Mouse (Mus musculus) MEL (cell line): Measurements from ENCODE around the gene Peli2. TPM values are rescaled to one million over a fixed set of nuclear protein-coding genes. Genes with fewer than 3 reads are reported as not detected.

ENCODE experiments used
- DNase-seq: peaks from one replicate; pipeline ENCODE4 v3.0.0; 2011; ENCODE audit warnings: low read depth, low spot score
- H3K27ac ChIP-seq: 2 replicates; pipeline ENCODE4 v1.5.1; 2012; ENCODE audit warnings: low read depth, mild to moderate bottlenecking, control low read depth, low read length, moderate library complexity; ENCODE audit not compliant: control insufficient read depth
- H3K27me3 ChIP-seq, 2 experiments: fragments of 150-350 bp in 1 of 2; sonication (generic) in 1 of 2; 2 replicates each; pipeline ENCODE4 v1.6.1; 2012; ENCODE audit warnings: low read length in 2 of 2, mild to moderate bottlenecking in 2 of 2, improper control_type of control experiment in 1 of 2, moderate library complexity in 1 of 2; ENCODE audit not compliant: insufficient read depth in 2 of 2, control insufficient read depth in 1 of 2
- H3K36me3 ChIP-seq, 2 experiments: 2 replicates each; pipeline ENCODE4 v1.6.1; 2012 to 2014; ENCODE audit warnings: low read length in 2 of 2, improper control_type of control experiment in 1 of 2, inconsistent platforms in 1 of 2, mild to moderate bottlenecking in 1 of 2; ENCODE audit not compliant: insufficient read depth in 2 of 2, control insufficient read depth in 1 of 2
- H3K4me1 ChIP-seq, 2 experiments: fragments of 150-350 bp in 1 of 2; sonication (generic) in 1 of 2; 2 replicates each; pipeline ENCODE4 v1.6.1; 2012; ENCODE audit warnings: low read length in 2 of 2, improper control_type of control experiment in 1 of 2, mild to moderate bottlenecking in 1 of 2; ENCODE audit not compliant: insufficient read depth in 2 of 2, control insufficient read depth in 1 of 2
- H3K4me3 ChIP-seq, 2 experiments: fragments of 150-350 bp in 1 of 2; sonication (generic) in 1 of 2; 2 replicates each; pipeline ENCODE4 v1.5.1; 2012; ENCODE audit warnings: low read depth in 2 of 2, low read length in 2 of 2, mild to moderate bottlenecking in 2 of 2, moderate library complexity in 2 of 2, control low read depth in 1 of 2, improper control_type of control experiment in 1 of 2; ENCODE audit not compliant: control insufficient read depth in 1 of 2, insufficient read depth in 1 of 2
- H3K79me2 ChIP-seq: 2 replicates; pipeline ENCODE4 v1.6.1; 2012; ENCODE audit warnings: mild to moderate bottlenecking, low read length, moderate library complexity; ENCODE audit not compliant: control insufficient read depth, poor library complexity, insufficient read depth
- H3K9ac ChIP-seq: 2 replicates; pipeline ENCODE4 v1.6.1; 2012; ENCODE audit warnings: low read depth, mild to moderate bottlenecking, control low read depth, low read length, moderate library complexity; ENCODE audit not compliant: control insufficient read depth, poor library complexity, severe bottlenecking
- H3K9me3 ChIP-seq: fragments of 150-350 bp; sonication (generic); replicated peaks from 2 replicates; pipeline ENCODE4 v1.6.1; 2012; ENCODE audit warnings: mild to moderate bottlenecking, low read length, improper control_type of control experiment, moderate library complexity; ENCODE audit not compliant: insufficient read depth
- CHD1 ChIP-seq: IDR thresholded peaks from 2 replicates; pipeline ENCODE4 v1.6.1; 2012; ENCODE audit warnings: low read depth, mild to moderate bottlenecking, inconsistent platforms, low read length, improper control_type of control experiment
- CTCF ChIP-seq, 3 experiments: IDR thresholded peaks in 2 of 3; conservative IDR thresholded peaks in 1 of 3; 2 replicates each; pipeline ENCODE4 v1.5.1; 2011 to 2012; ENCODE audit warnings: low read length in 3 of 3, low read depth in 2 of 3, mild to moderate bottlenecking in 2 of 3, improper control_type of control experiment in 1 of 3, inconsistent platforms in 1 of 3, mixed read lengths in 1 of 3, moderate library complexity in 1 of 3; ENCODE audit not compliant: control insufficient read depth in 1 of 3, insufficient read depth in 1 of 3, poor library complexity in 1 of 3, severe bottlenecking in 1 of 3
- E2F4 ChIP-seq: IDR thresholded peaks from 2 replicates; pipeline ENCODE4 v1.6.1; 2011; ENCODE audit warnings: low read depth, low read length, improper control_type of control experiment, borderline replicate concordance
- ETS1 ChIP-seq: IDR thresholded peaks from 2 replicates; pipeline ENCODE4 v1.6.1; 2012; ENCODE audit warnings: low read depth, mild to moderate bottlenecking, inconsistent platforms, low read length, improper control_type of control experiment, moderate library complexity
- GABPA ChIP-seq: IDR thresholded peaks from 2 replicates; pipeline ENCODE4 v1.6.1; 2012; ENCODE audit warnings: low read depth, mild to moderate bottlenecking, inconsistent platforms, low read length, improper control_type of control experiment, moderate library complexity
- GATA1 ChIP-seq: IDR thresholded peaks from 2 replicates; pipeline ENCODE4 v1.6.1; 2011; ENCODE audit warnings: low read depth, low read length, improper control_type of control experiment
- HCFC1 ChIP-seq: IDR thresholded peaks from 2 replicates; pipeline ENCODE4 v1.6.1; 2012; ENCODE audit warnings: low read depth, mild to moderate bottlenecking, inconsistent platforms, low read length, improper control_type of control experiment, moderate library complexity
- KAT2A ChIP-seq: conservative IDR thresholded peaks from 2 replicates; pipeline ENCODE4 v1.6.1; 2012; ENCODE audit warnings: low read depth, low read length, improper control_type of control experiment, inconsistent platforms
- MEF2A ChIP-seq: IDR thresholded peaks from 2 replicates; pipeline ENCODE4 v1.6.1; 2014; ENCODE audit warnings: low read depth, mild to moderate bottlenecking, inconsistent platforms, low read length, improper control_type of control experiment; ENCODE audit not compliant: poor library complexity, insufficient replicate concordance, severe bottlenecking; ENCODE audit errors: extremely low read depth
- MXI1 ChIP-seq: IDR thresholded peaks from 2 replicates; pipeline ENCODE4 v1.6.1; 2011; ENCODE audit warnings: mild to moderate bottlenecking, low read depth, low read length, improper control_type of control experiment
- MYC ChIP-seq: IDR thresholded peaks from 2 replicates; pipeline ENCODE4 v1.6.1; 2011; ENCODE audit warnings: low read depth, mild to moderate bottlenecking, low read length, improper control_type of control experiment, moderate library complexity
- NRF1 ChIP-seq: IDR thresholded peaks from 2 replicates; pipeline ENCODE4 v1.6.1; 2014; ENCODE audit warnings: low read depth, mild to moderate bottlenecking, inconsistent platforms, low read length, improper control_type of control experiment, moderate library complexity; ENCODE audit not compliant: poor library complexity, insufficient read depth, severe bottlenecking
- POLR2AphosphoS2 ChIP-seq: IDR thresholded peaks from 2 replicates; pipeline ENCODE4 v1.6.1; 2011; ENCODE audit warnings: low read length, improper control_type of control experiment
- SMC3 ChIP-seq: IDR thresholded peaks from 2 replicates; pipeline ENCODE4 v1.6.1; 2011; ENCODE audit warnings: low read depth, low read length, improper control_type of control experiment
- TBP ChIP-seq: IDR thresholded peaks from 2 replicates; pipeline ENCODE4 v1.8.0; 2011; ENCODE audit warnings: low read depth, low read length, improper control_type of control experiment
- USF1 ChIP-seq: IDR thresholded peaks from 2 replicates; pipeline ENCODE4 v1.6.1; 2014; ENCODE audit warnings: low read depth, mild to moderate bottlenecking, inconsistent platforms, low read length, improper control_type of control experiment, moderate library complexity
- ZMIZ1 ChIP-seq: IDR thresholded peaks from 2 replicates; pipeline ENCODE4 v1.6.1; 2012; ENCODE audit warnings: low read depth, mild to moderate bottlenecking, inconsistent platforms, low read length, improper control_type of control experiment, moderate library complexity
- polyA plus RNA-seq, 2 experiments: library from polyadenylated mRNA; stranded (reverse) in 1 of 2; unstranded in 1 of 2; fragments of >175 nt in 1 of 2; fragments of >200 nt in 1 of 2; gene quantifications; 2 replicates each; pipeline versions ENCODE4 v1.2.1 to v1.2.4; 2012; ENCODE audit warnings: low replicate concordance in 2 of 2, low read depth in 1 of 2; ENCODE audit not compliant: insufficient read length in 2 of 2, insufficient read depth in 1 of 2, missing spikeins in 1 of 2
- total RNA-seq: library from RNA; depleted of rRNA; stranded (reverse); fragments of 300-350 nt; gene quantifications from 2 replicates; pipeline ENCODE4 v1.2.3, GENCODE M21; 2012

Peli2 gene
- total and polyA plus RNA-seq, 3 experiments = not detected

- no peaks in the 10 kb centered on the region for H3K36me3 ChIP-seq
- TF ChIP-seq E2F4 (no peak), GATA1 (no peak), MXI1 (no peak), KAT2A (no peak), USF1 (no peak), CHD1 (no peak), MEF2A (no peak)
- TF ChIP-seq, all 39 proteins: peak for 0
Observed at GRCm38 (mm10) chr14:48202096-48203036, 81.7 kb downstream of the Peli2 start.

GRCm38 (mm10) chr14:48205044-48205443, 84.4 kb downstream of the Peli2 start:
- no peak for DNase-seq
- H3K9me3 ChIP-seq = no peaks in the 10 kb centered on the region
- H3K27me3 ChIP-seq = no peaks in the 10 kb centered on the region
- no peak overlapping the region for H3K27ac ChIP-seq
- H3K4me3 ChIP-seq = no peak overlapping the region
- H3K9ac ChIP-seq = no peak overlapping the region
- no peaks in the 10 kb centered on the region for H3K36me3 ChIP-seq
- no peak for TF ChIP-seq CTCF (IDR thresholded peaks at IDR 0.05 in 2 of 3, conservative IDR thresholded peaks at IDR 0.05 in 1 of 3; ENCODE audit: control insufficient read depth in 1 of 3, insufficient read depth in 1 of 3, low read depth in 2 of 3, low read length in 3 of 3, poor library complexity in 1 of 3, severe bottlenecking in 1 of 3)
- TF ChIP-seq GABPA = no peak
- no peak for TF ChIP-seq POLR2AphosphoS2
- TF ChIP-seq E2F4 = no peak
- no peak for TF ChIP-seq SMC3
- no peak for TF ChIP-seq NRF1
- TF ChIP-seq HCFC1 = no peak
- TF ChIP-seq TBP = no peak
- TF ChIP-seq MXI1 = no peak
- no peak for TF ChIP-seq ZMIZ1
- no peak for TF ChIP-seq ETS1
- TF ChIP-seq MYC = no peak
- no peaks in the 10 kb centered on the region for H3K79me2 ChIP-seq
- no peaks in the 10 kb centered on the region for H3K4me1 ChIP-seq

More at GRCm38 (mm10) chr14:48202096-48203036, 81.7 kb downstream of the Peli2 start:
- no peak overlapping the region for H3K27ac ChIP-seq
- no peaks in the 10 kb centered on the region for H3K4me1 ChIP-seq
- H3K9me3 ChIP-seq = no peaks in the 10 kb centered on the region
- no peak overlapping the region for H3K4me3 ChIP-seq
- DNase-seq = no peak
- no peaks in the 10 kb centered on the region for H3K79me2 ChIP-seq
- no peaks in the 10 kb centered on the region for H3K27me3 ChIP-seq
- no peak overlapping the region for H3K9ac ChIP-seq
